Mouse (Mus musculus) heart, adult 2 months (tissue): ENCODE results near the gene Nln.

ENCODE experiments used
- CTCF ChIP-seq: fragments of 200-600 bp; IDR thresholded peaks from 2 replicates; pipeline ENCODE4 v1.8.1; 2022; ENCODE audit warnings: antibody characterized with exemption, mild to moderate bottlenecking, moderate library complexity
- EP300 ChIP-seq: fragments of 200-500 bp; IDR thresholded peaks from 2 replicates; pipeline ENCODE4 v1.6.1; 2011; ENCODE audit warnings: low read depth, low read length, control low read depth; ENCODE audit not compliant: insufficient read depth

DNA sequence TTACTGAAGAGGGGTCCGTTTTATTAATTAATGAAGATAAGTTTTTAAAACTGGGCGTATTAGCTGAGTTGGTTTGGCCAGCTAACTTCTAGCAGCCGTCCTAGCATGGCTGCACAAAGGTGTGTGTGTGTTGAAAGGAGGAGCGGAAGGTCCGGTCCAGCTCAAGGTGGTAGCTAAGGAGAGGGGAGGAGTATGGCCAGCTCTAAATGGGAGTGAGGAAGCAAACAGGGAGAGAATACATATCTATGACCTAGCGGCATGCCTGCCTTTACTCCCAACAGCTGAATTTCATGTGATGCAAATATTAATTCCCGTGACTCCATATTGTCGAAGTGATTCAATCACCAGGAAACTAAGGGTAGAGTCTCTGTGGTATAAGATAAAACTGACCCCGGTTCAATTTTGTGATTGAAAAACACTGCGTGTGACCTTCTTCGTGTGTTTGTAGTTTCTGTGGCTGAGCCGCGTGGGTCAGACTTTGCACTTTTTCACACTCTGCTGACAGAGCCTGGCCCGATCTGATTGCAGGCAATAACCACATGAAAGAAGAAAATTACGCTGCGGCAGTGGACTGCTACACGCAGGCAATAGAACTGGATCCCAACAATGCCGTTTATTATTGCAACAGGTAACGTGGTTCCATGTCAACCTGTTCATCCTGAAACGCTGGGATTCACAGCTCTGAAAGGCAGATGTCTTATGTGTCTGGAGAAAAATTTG, 14.4 kb upstream of the Nln start:
- TF ChIP-seq EP300 (no peak), CTCF (no peak)
